Mouse (Mus musculus) MEL-GATA-1-ER (cell line): ENCODE measurements around the gene Tox4.
"Not testable (repeated sequence)": the region's sequence is repeated elsewhere in the genome, so short reads cannot be mapped to it uniquely, and the experiment has no call there.

ENCODE experiments used
- DNase-seq: peaks from one replicate; pipeline ENCODE4 v3.0.0-alpha.2; 2012; ENCODE audit warnings: low read depth; ENCODE audit errors: extremely low read depth

The Tox4 gene

DNA sequence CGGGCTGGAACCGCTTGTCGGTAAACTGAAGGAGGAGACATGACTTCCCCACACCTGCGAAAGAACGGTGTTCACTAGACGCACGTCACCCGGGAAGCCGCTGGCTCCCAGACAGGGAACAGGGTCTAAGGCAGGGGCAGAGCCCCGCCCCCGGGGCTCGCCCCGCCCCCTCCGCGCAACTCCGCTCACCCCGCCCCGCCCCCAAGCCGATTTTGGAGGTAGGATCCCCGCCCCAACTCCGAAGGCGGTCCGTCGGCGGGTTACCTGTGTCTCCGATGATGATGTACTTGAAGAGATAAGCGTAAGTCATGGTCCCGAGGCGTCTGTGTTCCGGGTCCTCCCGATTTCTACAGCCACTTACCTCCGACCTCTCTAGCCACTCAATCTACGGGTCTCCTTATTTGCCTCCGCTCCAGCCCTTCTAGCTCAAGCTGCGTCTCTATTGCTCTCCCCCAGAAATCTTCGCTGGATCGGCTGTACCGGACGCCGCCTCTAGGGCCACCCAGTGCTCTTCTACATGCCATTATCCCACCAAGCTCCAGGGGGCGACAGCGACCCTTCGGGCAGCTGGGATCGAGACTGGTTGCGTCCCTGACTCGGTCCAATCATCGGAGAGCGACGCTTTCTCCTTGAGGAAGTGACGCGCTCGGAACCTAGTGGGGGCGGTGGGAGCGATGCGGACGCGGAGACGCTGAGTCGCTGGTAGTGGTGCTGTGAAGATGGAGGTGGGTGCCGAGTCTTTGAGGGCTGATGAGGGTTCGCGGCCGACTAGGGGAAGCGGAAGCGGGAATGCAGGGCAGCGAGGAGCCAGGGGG lies at the start of gene Tox4, which contains the start of gene Rab2b:
Gene Tox4 (plus strand): TSS at position 215 of the 815 bp plus-strand sequence.
Gene Rab2b (minus strand): TSS at position 614 of the 815 bp plus-strand sequence.
- DNase-seq, result peak; percentile 96

DNA sequence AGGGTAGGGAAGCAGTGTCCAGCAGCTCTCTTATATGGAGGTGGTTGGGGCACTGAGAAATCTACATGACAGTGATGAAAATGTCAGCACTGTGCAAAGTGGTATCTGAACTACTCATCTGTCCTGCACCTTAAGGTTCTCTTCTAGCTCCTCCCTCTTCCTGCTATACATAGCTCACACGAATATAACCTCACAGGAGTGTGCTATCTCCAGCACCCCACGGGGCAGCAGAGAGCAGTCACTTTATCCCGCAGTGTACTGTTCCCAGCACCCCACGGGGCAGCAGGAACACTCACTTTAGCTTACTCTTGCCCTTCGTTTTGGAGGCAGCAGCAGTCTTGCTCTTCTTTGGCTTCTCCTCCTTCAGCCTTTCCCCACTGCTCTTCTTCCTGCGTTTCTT lies 46.7 kb upstream of the Tox4 start:
- DNase-seq, result no peak

DNA sequence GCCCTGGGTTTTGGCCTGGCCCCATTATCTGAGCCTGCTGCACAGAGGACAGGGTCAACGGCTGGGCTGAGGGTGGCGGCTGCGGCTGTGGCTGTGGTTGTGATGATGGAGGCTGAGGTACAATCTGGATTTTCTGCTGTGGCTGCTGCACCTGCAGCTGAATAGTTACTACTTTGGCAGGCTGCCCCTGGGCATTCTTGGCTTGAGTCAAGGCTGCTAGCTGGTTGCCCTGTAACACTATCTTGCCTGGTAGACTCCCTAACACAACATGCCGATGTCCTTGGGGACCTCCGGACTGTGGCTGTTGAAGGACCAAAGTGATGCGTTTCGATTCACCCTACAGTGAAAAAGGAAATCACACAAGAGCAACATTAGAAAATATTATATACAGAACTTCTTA lies 43.8 kb upstream of the Tox4 start:
- DNase-seq, result no peak

DNA sequence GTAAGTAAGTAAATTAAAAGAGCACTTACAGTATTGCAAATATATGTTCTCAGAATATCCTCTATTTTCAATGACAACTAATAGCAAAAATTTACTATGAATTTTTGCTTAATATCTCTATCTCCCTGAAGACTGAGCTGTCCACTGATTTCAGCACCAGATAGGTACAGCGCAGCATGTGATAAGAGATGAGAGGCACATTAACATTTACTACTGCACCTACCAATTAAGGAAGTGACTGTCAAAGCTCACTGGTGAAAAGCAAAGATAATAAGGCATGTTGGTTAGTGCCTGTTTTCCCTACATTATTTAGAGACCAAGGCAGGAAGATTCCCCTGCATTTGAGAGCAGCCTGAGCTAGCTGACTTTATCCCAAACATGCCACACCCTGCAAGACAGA lies 42.7 kb upstream of the Tox4 start:
- no peak for DNase-seq

DNA sequence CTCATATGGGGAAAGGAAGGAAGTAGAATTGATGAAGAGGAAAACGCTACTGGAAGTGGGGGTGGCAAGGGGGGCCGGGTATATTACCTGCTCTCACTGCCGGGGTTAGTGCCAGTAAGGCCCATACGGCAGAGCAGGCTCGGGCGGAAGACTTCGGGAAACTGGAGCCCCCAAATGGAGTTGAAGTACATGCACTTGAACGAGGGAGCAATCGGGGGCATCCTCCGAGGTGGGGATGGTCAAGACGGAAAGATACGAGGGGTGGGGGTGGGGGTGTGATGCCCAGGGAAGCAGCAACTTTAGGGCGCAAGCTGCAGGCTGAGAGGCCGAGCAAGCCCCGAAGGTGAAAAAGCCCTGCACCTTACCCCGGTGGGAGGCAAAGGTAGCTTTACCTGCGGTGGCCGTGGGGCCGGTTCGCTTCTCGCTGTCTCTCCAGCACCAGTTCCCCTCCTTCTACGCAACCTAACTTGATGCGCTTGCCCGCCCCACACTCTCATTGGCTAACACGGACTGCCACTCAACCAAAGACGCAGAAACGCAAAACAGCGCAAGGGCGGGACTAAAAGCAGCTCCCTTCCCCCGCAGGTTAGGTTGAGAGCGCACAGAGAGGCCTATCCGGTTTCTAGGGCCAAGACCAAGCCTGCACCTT lies 34.8 kb upstream of the Tox4 start:
- peak; percentile 96 for DNase-seq

DNA sequence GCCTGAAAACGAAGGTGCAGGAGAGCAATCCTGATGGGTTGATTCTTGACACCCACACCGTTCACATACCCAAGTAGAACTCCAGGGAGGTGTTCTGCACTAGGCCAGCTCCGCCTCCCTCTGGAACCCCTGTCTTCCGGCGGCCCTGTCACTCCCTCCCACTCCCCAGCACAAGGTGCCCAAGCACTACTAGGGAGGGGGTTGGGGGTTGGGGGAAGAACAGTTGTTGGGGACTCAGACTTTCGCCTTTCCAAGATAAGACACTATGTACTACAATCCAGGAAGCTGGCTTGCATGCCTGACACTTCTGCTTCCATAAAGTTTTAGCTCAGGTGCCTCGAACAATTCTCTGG lies 34.3 kb upstream of the Tox4 start:
- DNase-seq, result no peak

DNA sequence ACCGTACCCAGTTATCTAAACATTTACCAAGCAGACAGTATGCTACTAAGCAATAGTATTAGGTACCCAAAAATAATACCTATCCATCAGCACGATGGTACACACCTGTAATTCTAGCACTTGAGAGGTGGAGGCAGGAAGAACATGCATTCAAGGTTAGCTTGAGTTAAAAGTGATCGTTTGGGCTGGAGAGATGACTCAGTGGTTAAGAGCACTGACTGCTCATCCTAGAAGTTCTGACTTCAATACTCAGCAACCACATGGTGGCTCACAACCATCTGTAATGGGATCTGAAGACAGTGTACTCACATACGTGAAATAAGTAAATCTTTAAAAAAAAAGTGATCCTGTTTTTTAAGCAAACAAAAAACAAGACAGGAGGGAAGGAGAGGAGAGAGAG lies 32.8 kb upstream of the Tox4 start:
- DNase-seq, result no peak

DNA sequence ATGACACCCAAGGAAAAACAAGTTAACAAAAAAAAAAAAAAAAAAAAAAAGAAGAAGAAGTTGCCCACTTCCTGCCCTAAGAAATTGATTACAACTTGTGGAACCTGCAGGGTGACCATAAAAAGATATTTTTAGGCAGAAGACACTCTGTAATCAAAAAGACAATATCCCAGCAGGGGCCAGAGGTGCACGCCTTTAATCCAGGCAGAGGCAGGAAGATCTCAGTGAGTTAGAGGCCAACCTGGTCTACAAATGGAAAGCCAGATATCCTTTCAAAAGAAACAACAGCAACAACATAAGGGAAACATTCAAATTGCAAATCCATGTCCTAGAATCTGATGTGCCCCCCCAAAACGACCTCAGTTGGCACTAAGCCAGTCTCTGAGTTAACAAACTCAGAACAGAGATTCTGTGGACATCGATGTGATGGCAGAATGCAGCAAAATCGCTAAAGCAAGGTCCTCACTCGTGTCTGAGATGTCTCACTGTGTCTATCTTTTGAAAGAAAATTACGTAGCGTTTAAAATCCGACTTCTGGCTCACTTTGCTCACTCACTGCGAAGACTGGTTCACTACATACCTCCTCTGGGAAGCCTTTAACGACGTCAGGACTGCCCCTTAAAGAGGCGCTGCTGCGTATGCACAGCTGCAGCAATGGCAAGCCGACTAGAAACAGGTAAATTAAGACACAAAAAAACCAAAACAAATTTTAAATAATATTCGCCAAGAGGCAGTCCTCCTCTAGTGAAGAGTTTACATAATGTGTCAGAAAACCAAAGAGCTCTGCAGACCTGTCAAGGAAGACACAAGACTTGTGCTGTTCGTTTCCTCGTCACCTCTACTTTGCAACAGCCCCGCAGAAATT lies 22.4 kb upstream of the Tox4 start:
- no peak for DNase-seq

DNA sequence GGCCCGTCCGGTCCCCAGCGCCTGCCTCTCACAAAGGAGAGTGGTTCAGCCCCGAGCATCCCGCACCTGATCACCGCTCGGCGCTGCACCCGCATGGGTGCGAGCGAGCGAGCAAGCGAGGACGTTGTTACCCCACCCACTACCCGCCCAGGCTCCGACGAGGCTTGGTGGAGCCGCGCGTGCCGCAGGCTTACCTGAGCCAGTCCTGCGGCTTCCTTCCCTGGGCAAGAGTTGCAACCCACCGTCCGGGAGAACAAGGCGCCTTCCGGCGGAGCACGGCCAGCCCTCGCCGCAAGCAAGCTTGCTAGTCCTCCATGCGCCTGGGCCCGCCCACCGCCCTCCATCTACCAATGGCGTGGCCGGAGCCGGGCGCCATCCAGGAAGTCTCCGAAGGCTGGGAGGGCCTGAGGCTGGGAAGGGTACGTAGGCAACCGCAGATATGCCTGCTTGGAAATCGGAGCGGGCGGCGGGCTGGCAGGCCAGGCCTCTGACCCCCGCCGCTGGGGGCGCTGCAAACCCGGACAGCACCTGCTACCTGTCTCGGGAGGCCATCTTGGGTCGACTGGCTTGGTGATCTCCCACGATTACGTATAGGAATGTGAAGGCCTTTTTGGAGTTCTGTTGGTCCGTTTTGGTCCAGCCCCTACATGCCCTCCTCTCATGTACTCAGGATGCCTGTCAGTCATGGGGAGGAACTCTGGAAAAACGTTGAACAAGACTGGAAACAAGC lies 21.3 kb upstream of the Tox4 start, which contains the start of gene Chd8:
Gene Chd8 (minus strand): TSS at position 297 of the 730 bp plus-strand sequence.
- DNase-seq, result peak; percentile 92

DNA sequence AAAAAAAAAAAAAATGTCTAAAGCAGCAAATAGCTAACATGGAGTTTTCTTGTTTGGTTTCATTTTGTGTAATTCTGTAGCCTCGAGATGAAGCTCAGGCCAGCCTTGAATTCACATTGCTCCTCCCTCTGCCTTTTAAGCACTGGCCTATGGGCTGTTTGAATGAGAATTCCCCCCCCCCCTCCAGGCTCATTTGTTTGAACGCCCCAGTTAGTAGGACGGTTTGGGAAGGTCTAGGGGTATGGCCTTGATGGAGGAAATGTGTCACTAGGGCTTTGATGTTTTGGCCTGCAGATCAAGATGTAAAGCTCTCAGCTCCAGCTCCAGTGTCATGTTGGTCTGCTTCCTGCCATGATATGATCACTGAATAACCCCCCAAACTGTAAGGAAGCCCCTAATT lies 6.2 kb upstream of the Tox4 start:
- no peak for DNase-seq

DNA sequence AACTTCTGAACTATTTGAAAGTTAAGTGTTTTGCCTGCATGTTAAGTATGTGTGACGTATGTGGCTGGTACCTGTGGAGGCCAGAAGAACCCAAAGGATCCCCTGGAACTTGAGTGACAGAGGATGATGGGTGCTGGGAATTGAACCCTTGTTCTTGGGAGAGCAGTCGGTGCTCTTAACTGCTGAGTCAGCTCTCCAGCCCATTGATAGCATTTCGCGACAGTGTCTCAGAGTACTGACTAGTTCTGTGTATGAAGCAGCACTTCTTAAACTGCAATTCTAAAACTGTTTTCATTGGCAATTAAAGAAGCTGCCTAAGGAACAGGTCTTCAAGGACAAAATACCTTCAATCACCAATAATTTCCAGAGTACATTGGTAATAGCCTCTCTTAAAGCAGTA lies 1.7 kb upstream of the Tox4 start:
- DNase-seq, result no peak

DNA sequence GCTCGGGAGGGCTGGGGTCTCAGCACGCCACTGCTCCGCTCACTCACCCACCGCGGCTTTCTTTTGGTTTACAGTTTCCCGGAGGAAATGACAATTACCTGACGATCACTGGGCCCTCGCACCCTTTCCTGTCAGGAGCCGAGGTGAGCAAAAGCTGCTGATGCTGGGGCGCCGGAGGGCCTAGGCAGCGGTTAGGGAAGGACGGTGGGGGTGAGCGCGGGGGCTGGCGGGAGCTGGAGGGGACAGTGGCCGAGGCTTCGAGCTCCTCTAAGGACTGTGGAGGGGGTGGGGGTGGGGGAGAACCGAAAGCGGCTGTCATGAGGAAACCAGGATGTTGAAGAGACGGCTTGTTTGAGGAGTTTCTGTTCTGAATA lies 788 bp downstream of the Tox4 start:
- no peak for DNase-seq

DNA sequence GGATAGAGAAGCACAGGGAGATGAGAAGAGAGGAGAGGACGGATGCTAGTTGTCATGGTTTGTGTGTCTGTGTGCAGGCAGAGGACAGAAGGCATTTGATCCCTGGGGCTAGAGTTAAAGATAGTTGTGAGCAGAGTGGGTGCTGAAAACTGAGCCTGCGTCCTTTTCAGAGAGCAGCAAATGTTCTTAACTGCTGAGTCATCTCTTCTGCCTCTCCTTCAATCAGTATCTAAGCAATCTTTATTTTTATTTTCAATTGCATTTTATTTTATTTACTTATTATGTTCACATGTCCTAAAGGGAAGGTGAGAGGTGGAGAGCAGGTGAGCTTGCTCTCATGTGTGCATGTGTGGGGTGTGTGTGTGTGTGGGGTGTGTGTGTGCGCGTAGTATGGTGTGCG lies 4.7 kb downstream of the Tox4 start:
- DNase-seq, result no peak

DNA sequence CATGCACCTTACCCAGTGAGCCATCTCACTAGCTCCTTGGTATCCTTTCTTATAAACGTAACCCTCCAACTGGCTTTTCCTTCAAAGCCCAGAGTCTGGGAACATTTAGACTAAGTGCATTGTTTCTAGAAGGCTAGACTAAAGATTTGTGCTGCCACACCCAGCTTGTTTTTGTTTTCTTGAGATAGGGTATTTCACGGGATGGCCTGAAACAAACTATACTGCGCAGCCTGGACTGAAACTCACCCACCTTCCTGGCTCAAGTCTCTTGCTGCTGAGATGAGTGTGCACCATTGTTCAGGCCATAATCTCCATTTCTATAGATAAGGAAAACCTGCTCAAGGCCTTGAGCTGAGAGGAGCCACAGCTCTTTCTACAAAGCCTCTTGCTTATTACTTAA lies 5.2 kb downstream of the Tox4 start:
- DNase-seq, result no peak

DNA sequence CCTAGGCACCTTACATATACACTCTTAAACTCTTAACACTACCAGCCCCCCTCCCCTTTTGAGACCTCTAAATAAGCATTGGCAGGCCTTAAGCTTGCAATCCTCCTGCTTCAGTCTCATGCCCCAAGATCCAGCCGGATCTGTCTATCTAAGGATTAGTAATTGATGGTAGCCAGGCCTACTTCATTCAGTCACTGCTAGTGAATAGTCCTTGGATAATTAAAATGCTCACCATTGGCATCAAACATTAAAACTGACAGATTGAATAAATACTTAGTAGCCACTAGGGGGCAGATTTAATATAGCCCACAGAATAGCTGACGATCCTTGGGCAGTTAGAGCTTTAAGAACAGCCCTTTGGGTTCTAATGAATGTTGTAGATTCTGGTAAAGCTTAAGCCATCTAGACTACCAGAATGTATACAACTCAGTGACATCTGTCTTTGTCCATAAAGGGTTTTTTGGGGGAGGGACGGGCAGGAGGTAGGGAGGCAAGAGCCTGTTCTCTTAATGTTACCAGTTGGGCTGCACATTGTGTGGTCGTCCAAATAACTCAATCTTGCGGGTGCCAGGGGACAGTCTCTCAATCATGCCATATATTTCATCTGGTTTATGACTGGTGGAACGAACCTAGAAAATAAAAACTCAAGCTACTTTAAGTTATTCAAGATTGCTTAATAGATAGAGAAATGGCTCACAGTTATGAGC lies 16.8 kb downstream of the Tox4 start:
- DNase-seq, result peak; percentile 28

DNA sequence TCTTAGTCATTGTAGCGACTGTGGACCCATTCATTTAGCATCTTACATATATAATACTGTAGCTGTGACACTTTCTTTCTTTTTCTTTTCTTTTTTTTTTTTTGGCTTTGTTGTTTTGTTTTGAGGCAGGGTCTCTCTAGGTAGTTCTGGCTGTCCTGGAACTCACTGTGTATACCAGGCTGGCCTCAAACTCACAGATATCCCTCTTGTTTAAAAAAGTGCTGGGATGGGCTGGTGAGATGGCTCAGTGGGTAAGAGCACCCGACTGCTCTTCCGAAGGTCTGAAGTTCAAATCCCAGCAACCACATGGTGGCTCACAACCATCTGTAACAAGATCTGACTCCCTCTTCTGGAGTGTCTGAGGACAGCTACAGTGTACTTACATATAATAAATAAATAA lies 24.6 kb downstream of the Tox4 start:
- DNase-seq, result not testable (repeated sequence)

DNA sequence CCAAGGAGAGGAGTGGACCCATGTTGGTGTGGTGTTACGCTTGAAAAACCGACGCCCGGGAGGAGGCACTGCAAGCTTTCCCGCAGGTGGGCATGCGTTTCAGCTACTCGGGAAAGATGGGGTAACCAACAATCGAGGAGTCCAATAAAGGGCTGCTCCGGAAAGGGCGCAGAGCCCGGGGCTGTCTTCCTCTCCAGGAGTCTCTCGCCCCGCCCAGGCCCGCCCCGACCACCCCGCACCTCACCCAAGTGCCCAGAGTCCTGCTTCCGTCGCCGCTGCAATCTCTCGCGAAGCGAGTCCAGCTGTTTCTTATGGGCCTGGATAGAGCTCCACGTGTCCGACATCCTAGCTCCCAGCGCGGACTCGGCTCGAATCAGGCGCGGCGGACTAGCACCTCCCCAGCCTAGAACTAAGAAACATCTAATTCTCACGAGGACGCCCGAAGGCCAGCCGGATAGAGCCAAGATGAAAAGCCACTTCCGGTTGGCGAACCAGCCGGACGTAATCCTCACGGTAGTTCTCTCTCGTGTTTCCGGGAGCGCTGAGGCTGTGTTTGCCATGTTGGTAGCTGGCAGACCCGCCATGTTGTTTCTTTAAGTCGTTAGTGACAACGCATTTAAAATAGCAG lies 25.8 kb downstream of the Tox4 start, which contains the start of gene Mettl3:
Gene Mettl3 (minus strand): TSS at position 485 of the 628 bp plus-strand sequence.
- DNase-seq, result peak; percentile 91

DNA sequence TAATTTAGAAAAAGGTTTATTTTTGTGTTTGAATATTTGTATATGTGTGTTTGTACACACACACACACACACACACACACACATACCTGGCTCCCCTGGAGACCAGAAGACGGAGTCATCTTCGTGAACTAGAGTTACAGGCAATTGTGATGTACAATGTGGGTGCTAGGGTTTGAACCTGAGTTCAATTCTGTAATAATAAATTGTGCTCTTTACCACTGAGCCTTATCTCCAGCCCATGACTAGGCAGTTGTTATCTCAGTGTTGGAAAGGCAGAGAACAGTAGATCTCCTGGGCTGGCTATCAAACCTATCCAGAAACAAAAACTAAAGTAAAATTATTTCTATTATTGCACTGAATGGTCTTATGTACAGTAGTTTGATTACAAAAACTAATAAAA lies 27.2 kb downstream of the Tox4 start:
- no peak for DNase-seq

DNA sequence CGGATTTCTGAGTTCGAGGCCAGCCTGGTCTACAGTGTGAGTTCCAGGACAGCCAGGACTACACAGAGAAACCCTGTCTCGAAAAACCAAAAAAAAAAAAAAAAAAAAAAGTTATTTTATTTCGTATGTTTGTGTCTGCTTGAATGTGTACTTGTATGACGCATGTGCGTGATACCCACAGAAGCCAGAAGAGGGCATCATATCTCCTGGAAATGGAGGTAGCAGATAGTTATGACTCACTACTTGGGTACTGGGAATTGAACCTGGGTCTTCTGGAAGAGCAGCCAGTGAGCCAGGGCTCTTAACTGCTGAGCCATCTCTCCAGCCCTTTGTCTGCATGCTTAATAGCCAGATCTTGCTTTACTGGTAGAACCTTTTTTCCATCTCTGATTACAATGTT lies 31.4 kb downstream of the Tox4 start:
- not testable (repeated sequence) for DNase-seq

DNA sequence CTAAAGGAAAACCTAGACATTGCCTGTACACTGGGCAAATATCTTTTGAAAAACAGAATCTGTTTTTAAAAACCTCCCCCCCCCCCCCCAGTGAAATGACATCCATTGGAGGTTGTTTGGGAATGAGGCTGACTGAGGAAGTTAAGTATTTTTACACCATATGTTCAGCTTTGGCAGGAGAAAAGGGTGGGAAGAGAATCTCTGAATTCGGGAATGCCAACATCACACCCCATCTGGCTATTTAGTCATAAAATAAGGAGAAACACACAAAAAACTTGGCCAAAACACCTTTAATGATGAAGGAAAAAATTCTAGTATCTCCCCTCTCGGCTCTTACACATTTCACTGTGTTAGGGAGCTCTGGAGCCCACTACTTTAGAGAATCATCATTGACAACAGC lies 32.0 kb downstream of the Tox4 start:
- DNase-seq, result no peak
